Mouse (Mus musculus): Measurements from ENCODE around the gene Ap2a2. TPM values are rescaled to one million over a fixed set of nuclear protein-coding genes. Genes with fewer than 3 reads are reported as not detected.
"Not testable (repeated sequence)": the region's sequence is repeated elsewhere in the genome, so short reads cannot be mapped to it uniquely, and the experiment has no call there.

The Ap2a2 gene
- polyA plus RNA-seq, 1 experiment, result 70.7 TPM

DNA sequence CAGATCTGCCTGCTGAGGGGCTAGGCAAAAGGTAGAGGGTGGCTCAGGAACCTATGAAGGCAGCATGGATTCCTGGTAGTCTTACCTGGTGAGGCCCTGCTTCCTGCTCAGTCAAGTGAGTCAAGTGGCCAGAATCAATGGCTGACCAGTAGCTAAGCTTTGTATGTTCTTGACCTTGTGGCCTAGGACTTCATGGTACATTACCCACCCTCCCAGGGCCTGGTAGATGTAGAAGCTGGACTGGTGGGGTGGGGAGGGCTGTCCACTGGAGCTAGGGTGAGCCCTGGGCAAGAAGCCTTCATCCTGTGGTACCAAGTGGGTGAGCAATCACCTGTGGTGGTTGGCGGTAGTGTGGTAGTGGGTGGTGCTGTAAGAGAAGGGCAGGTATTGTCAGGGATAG, 80.4 kb downstream of the Ap2a2 start:
- no peak for DNase-seq (ENCODE audit: low read depth)
- TF ChIP-seq CTCF (IDR thresholded peaks at IDR 0.05; ENCODE audit: borderline replicate concordance, extremely low read depth, insufficient read depth, insufficient read length), result no peak
- no peak for TF ChIP-seq POLR2A (IDR thresholded peaks at IDR 0.05; ENCODE audit: borderline replicate concordance, extremely low read depth, insufficient read depth, insufficient read length, poor library complexity, severe bottlenecking)

DNA sequence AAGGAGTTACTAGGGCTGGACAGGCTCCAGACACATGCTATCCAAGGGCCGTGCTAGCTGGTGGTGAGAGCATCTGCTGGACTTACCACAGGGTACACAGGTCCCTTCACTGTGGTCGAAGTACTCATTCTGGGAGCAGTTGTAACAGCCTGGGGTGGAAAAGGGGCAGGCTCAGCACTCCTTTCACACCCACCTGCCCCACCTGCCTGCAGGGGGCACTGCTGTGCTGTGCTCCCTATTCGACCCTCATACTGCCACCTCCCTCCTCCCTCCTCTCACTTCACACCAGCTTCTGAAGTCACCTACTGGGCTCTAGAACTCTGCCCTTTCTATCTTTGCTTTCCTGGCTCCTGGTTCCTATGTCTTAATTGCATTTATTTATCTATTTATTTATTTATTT, 81.2 kb downstream of the Ap2a2 start:
- no peak for DNase-seq (ENCODE audit: low read depth)
- TF ChIP-seq POLR2A (IDR thresholded peaks at IDR 0.05; ENCODE audit: borderline replicate concordance, extremely low read depth, insufficient read depth, insufficient read length, poor library complexity, severe bottlenecking) (no peak), CTCF (IDR thresholded peaks at IDR 0.05; ENCODE audit: borderline replicate concordance, extremely low read depth, insufficient read depth, insufficient read length) (peak; percentile 57)

DNA sequence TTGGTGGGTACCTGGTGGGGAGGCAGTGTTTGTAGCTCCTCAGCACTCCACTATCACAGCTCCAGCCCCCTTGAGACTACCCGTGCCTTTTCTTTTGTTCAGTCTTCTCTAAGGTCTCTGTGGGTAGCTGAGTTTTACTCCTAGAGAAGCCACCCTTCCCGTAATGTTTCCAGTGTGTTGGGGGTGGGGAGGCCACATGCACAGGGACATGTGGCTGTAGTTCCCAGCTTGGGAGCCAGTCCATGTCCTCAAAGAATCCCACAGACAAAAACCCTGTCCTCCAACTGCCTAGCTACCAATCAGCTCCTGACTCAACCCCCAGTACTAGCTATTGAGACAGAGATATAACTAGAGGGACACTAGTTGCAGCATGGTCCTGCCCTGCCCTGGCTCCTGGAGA, 85.1 kb downstream of the Ap2a2 start:
- no peak for TF ChIP-seq POLR2A (IDR thresholded peaks at IDR 0.05; ENCODE audit: borderline replicate concordance, extremely low read depth, insufficient read depth, insufficient read length, poor library complexity, severe bottlenecking)
- TF ChIP-seq CTCF (IDR thresholded peaks at IDR 0.05; ENCODE audit: borderline replicate concordance, extremely low read depth, insufficient read depth, insufficient read length), result no peak

DNA sequence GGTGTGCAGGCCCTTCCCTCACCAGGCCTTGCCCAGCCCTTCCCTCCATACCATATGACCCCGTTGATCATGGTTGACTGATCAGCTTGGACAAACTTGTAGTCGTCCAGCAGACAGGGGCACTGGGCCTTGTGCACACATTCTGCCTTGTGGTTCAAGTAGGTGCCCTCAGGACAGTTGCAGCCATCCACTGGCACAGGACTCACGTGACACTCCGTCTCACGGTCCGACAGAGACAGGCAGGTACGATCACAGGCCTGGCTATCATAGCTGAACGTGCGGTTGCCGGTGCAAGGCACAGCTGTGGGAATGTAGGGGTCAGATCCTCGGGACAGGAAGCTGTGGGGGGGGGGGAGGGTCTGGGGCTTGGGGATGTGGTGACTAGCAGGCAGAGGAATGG, 85.8 kb downstream of the Ap2a2 start:
- no peak for DNase-seq (ENCODE audit: low read depth)
- TF ChIP-seq POLR2A (IDR thresholded peaks at IDR 0.05; ENCODE audit: borderline replicate concordance, extremely low read depth, insufficient read depth, insufficient read length, poor library complexity, severe bottlenecking), result no peak
- no peak for TF ChIP-seq CTCF (IDR thresholded peaks at IDR 0.05; ENCODE audit: borderline replicate concordance, extremely low read depth, insufficient read depth, insufficient read length)

More for the DNA sequence above, 85.1 kb downstream of the Ap2a2 start:
- DNase-seq (ENCODE audit: low read depth), result no peak

DNA sequence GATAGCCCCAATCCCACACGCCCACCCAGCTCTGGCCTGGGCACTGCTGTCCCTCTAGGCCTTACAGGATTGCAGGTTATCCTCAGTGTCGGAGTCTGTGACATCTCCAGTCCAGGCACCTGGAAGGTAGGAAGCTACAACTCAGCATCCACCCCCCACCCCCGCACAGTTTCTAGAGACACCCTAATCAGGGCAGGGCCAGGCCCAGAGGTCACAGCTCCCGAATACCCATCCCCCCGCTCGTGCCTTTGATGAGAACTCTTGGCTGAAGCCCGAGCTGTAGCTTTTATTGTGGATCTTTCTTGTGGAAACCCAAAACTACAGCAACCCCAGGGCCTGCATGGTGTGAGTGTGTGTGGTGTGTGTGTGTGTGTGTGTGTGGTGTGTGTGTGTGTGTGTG, 90.2 kb downstream of the Ap2a2 start:
- TF ChIP-seq POLR2A (IDR thresholded peaks at IDR 0.05; ENCODE audit: borderline replicate concordance, extremely low read depth, insufficient read depth, insufficient read length, poor library complexity, severe bottlenecking) (no peak), CTCF (IDR thresholded peaks at IDR 0.05; ENCODE audit: borderline replicate concordance, extremely low read depth, insufficient read depth, insufficient read length) (no peak)
- DNase-seq (ENCODE audit: low read depth), result peak; percentile 2

DNA sequence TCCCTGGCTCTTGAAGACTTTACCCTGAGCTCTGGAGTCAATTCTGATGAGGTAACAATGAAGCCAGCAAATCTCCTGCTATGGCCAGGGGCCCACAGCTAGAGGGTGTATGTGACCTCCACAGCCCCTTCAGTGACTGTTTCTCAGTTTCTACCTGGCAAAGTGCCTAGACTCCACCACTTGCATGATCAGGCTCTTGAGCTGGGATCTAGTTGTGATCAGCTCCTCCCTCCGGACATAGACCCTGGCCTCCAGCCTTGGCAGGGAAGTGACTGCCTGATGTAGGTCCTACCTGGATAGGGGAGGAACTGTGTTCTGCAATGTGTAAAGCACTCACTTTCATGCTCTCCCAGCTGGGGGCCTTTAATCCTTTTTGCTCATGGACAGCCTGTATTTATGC, 98.4 kb downstream of the Ap2a2 start:
- DNase-seq (ENCODE audit: low read depth), result peak; percentile 10
- TF ChIP-seq POLR2A (IDR thresholded peaks at IDR 0.05; ENCODE audit: borderline replicate concordance, extremely low read depth, insufficient read depth, insufficient read length, poor library complexity, severe bottlenecking), result no peak
- TF ChIP-seq CTCF (IDR thresholded peaks at IDR 0.05; ENCODE audit: borderline replicate concordance, extremely low read depth, insufficient read depth, insufficient read length), result no peak

DNA sequence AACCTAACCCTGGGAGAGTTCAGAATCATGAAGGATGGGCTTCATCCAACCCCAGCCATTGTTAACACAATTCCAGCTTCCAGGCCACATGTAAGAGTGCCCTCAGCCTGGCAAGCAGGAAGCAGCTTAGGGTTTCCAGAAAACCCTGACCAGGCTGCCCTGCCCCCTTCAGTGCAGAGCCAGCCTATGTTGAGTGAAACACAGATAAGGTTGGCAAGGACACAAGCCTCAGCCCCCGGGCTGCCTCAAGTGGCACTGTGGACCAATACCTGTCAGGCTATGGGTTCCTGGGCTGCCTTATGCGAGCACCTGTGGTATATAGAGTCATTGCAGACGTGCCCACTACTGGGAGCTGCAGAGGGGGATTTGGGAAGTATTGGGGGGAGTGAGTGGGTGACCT, 99.5 kb downstream of the Ap2a2 start:
- TF ChIP-seq CTCF (IDR thresholded peaks at IDR 0.05; ENCODE audit: borderline replicate concordance, extremely low read depth, insufficient read depth, insufficient read length), result no peak
- no peak for DNase-seq (ENCODE audit: low read depth)

DNA sequence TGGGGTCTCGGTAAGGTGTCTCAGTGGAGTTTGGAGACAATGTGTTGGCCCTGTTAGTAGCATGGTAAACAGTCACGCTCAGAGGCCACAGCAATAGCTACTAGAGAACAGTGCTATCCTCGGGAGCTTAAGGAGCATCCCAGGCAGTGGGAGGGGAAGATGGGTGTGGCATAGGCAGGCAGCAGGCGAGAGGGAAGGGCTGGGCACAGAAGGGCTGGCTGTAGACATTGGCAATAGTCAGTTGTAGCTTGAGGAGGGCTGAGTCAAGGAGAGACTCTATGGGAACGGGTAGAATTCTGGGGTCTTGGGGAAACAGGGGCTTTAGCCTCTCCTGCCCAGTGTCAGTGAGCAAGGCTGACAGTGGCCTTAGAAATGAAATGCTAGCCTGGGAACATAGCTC, 100.2 kb downstream of the Ap2a2 start:
- no peak for DNase-seq (ENCODE audit: low read depth)
- no peak for TF ChIP-seq CTCF (IDR thresholded peaks at IDR 0.05; ENCODE audit: borderline replicate concordance, extremely low read depth, insufficient read depth, insufficient read length)
- no peak for TF ChIP-seq POLR2A (IDR thresholded peaks at IDR 0.05; ENCODE audit: borderline replicate concordance, extremely low read depth, insufficient read depth, insufficient read length, poor library complexity, severe bottlenecking)

DNA sequence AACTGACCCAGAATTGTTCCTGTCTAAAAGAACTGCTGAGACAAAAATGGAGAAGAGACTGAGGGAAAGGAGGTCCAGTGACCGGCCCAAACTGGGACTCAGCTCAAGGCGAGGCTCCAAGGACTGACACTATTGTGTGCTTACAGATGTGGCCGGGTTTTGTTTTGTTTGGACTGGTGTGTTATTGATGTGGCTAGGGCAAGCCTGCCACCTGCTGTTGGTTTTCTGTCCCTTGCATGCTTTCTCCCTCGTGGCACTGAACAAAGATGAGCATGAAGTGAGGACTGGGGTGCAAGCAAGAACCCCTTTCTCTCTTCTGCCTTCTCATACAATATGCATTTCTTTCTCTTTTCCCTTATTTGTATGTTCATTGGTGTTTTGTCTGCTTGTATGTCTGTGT, 104.2 kb downstream of the Ap2a2 start:
- no peak for TF ChIP-seq POLR2A (IDR thresholded peaks at IDR 0.05; ENCODE audit: borderline replicate concordance, extremely low read depth, insufficient read depth, insufficient read length, poor library complexity, severe bottlenecking)
- peak; percentile 50; the same call in 1 of the 2 replicates for TF ChIP-seq CTCF (IDR thresholded peaks at IDR 0.05; ENCODE audit: borderline replicate concordance, extremely low read depth, insufficient read depth, insufficient read length)
- DNase-seq (ENCODE audit: low read depth), result peak; percentile 48

DNA sequence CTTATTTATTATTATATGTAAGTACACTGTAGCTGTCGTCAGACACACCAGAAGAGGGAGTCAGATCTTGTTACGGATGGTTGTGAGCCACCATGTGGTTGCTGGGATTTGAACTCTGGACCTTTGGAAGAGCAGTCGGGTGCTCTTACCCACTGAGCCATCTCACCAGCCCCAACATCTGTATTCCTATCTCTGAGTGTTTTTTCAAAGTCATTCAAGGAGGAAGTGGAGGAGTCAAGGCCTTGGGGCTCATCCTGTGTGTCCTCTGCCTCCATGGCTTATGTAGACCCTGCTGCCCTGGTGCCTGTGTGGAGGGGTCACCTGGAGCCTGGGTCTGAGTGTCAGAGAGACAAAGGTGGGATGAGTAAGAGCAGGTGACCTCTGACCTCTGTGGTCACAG, 107.1 kb downstream of the Ap2a2 start:
- not testable (repeated sequence) for DNase-seq (ENCODE audit: low read depth)

DNA sequence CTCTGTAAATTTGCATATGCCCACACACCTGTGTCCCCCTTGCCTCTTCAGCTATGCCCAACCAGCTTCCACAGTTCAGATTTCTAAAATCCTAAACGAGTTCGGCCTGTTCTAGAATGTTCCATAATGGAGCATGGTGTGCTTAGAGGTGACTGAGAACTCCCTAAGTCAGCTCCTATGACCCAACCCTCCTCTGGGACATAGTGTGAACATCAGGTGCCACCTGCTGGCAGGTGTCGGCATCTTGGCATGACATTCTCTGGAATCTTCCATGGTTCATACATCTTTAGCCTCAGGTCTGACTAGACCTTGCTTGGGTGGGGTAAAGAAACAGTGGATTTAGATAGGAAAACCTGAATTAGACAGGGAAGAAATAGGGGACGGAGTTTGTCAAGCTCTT, 109.0 kb downstream of the Ap2a2 start:
- TF ChIP-seq POLR2A (IDR thresholded peaks at IDR 0.05; ENCODE audit: borderline replicate concordance, extremely low read depth, insufficient read depth, insufficient read length, poor library complexity, severe bottlenecking), result no peak
- TF ChIP-seq CTCF (IDR thresholded peaks at IDR 0.05; ENCODE audit: borderline replicate concordance, extremely low read depth, insufficient read depth, insufficient read length), result peak; percentile 20; the same call in 1 of the 2 replicates
- DNase-seq (ENCODE audit: low read depth), result peak; percentile 18

DNA sequence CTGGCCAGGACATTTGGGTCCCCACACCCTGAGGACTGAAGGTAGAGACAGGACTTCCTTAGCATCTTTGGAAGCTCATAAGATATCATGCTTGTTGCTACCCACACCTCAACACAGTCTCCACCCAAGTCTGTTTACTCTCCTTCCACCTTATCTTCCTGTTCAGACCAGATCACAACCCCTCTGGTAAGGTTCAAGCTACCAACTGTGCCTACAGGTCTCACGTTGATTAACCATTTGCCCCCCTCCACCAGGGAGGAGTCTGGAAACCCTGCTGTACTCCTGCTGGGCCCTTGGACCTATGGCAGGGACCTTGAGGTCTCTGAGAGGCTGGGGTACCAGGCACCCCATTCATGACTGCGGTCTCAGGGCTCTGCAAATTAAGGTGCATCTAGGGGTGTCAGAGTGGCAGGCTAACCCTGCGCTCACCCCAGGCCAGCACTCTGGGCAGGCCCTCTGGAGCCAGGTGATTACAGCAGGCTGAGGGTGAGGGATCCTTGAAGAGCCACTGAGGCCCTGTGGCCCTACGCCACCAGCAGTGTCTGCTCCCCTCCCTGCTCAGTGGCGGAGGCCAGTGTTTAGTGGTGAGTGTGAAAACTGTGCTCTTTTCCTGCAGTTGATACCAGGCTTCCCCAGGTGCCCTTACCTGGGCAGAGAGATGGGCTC, 109.8 kb downstream of the Ap2a2 start:
- no peak for DNase-seq (ENCODE audit: low read depth)
- no peak for TF ChIP-seq CTCF (IDR thresholded peaks at IDR 0.05; ENCODE audit: borderline replicate concordance, extremely low read depth, insufficient read depth, insufficient read length)
- no peak for TF ChIP-seq POLR2A (IDR thresholded peaks at IDR 0.05; ENCODE audit: borderline replicate concordance, extremely low read depth, insufficient read depth, insufficient read length, poor library complexity, severe bottlenecking)

DNA sequence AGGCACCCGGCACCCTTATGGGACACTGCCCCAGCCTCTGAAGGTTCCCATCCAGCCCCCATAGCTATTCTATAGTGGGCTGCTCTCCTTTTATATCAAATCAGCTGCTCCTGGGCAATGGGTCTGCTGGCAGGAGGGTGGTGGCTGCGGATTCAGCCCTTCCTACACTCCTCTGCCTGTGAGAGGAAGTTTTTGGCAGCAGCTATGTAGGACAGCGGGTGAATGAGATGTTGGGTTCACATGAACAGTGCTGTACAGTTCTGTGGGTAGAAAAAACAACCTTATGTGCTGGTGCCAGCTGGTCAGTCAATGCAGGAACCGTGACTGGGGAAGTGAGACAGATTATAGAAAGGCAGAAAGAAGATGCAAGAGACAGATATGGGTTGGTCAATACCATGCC, 116.9 kb downstream of the Ap2a2 start:
- TF ChIP-seq CTCF (IDR thresholded peaks at IDR 0.05; ENCODE audit: borderline replicate concordance, extremely low read depth, insufficient read depth, insufficient read length), result no peak
- no peak for TF ChIP-seq POLR2A (IDR thresholded peaks at IDR 0.05; ENCODE audit: borderline replicate concordance, extremely low read depth, insufficient read depth, insufficient read length, poor library complexity, severe bottlenecking)

More for the DNA sequence above, 116.9 kb downstream of the Ap2a2 start:
- DNase-seq (ENCODE audit: low read depth), result no peak

Other genes with a start within 250 kb of the Ap2a2 start
- 43.3 and 82.1 TPM in 2 replicates for gene Deaf1, start 234.5 kb upstream of the Ap2a2 start, polyA plus RNA-seq (2012; rRNA removed)
- 62.2 and 84.7 TPM in 2 replicates for gene Tmem80, start 234.4 kb upstream of the Ap2a2 start, polyA plus RNA-seq (2012; rRNA removed)
- gene Eps8l2, start 223.3 kb upstream of the Ap2a2 start, polyA plus RNA-seq (2012; rRNA removed), result 1.5 and 1.6 TPM in 2 replicates
- 224 and 284 TPM in 2 replicates for gene Taldo1, start 170.0 kb upstream of the Ap2a2 start, polyA plus RNA-seq (2012; rRNA removed)
- gene Gatd1, start 148.0 kb upstream of the Ap2a2 start, polyA plus RNA-seq (2012; rRNA removed), result 70.9 and 84.3 TPM in 2 replicates
- 24.3 and 54.4 TPM in 2 replicates for gene Cend1, start 132.7 kb upstream of the Ap2a2 start, polyA plus RNA-seq (2012; rRNA removed)
- gene Slc25a22, start 124.3 kb upstream of the Ap2a2 start, polyA plus RNA-seq (2012; rRNA removed), result 145 and 205 TPM in 2 replicates
- gene Pidd1, start 118.1 kb upstream of the Ap2a2 start, polyA plus RNA-seq (2012; rRNA removed), result 16.0 and 23.9 TPM in 2 replicates
- gene Rplp2, start 114.8 kb upstream of the Ap2a2 start, polyA plus RNA-seq (2012; rRNA removed), result 705 and 779 TPM in 2 replicates
- 19.3 and 19.8 TPM in 2 replicates for gene Pnpla2, start 107.0 kb upstream of the Ap2a2 start, polyA plus RNA-seq (2012; rRNA removed)
- gene Cracr2b, start 101.1 kb upstream of the Ap2a2 start, polyA plus RNA-seq (2012; rRNA removed), result 5.1 and 5.4 TPM in 2 replicates
- gene Cd151, start 94.8 kb upstream of the Ap2a2 start, polyA plus RNA-seq (2012; rRNA removed), result 99.7 and 130 TPM in 2 replicates
- 47.0 and 48.7 TPM in 2 replicates for gene Polr2l, start 87.0 kb upstream of the Ap2a2 start, polyA plus RNA-seq (2012; rRNA removed)
- 43.8 and 44.2 TPM in 2 replicates for gene Tspan4, start 86.9 kb upstream of the Ap2a2 start, polyA plus RNA-seq (2012; rRNA removed)
- gene Chid1, start 22.3 kb upstream of the Ap2a2 start, polyA plus RNA-seq (2012; rRNA removed), result 29.4 and 34.8 TPM in 2 replicates
- 0.01 and 0.05 TPM in 2 replicates for gene Muc6, start 93.1 kb downstream of the Ap2a2 start, polyA plus RNA-seq (2012; rRNA removed)
- gene Muc2, start 128.2 kb downstream of the Ap2a2 start, polyA plus RNA-seq (2012; rRNA removed), result 0.89 and 2.5 TPM in 2 replicates
- not detected in 2 replicates for gene Muc5ac, start 226.8 kb downstream of the Ap2a2 start, polyA plus RNA-seq (2012; rRNA removed)

Measured in brain, embryonic 14.5 days (tissue).